Mouse (Mus musculus): ENCODE data around the gene Rinl. TPM values are rescaled to one million over a fixed set of nuclear protein-coding genes. Genes with fewer than 3 reads are reported as not detected.
A peak's percentile ranks its signal among the peaks of the same experiment; 100 is the strongest.

The Rinl gene
- total and polyA plus RNA-seq, 3 experiments, result 46.1 to 65.5 (median 60.6) TPM

GRCm38 (mm10) chr7:28793834-28794233, 5.1 kb downstream of the Rinl start:
- peaks cover 14 to 15% of the 10 kb centered on the region in 2 experiments for H3K36me3 ChIP-seq (replicated peaks in 1 of 2; ENCODE audit: control insufficient read depth in 1 of 2, insufficient read depth in 1 of 2, low read length in 1 of 2)
- H3K9me3 ChIP-seq (replicated peaks; ENCODE audit: low read length), result no peaks in the 10 kb centered on the region
- dilution Hi-C loops (cut with MboI; ENCODE audit: extremely low pct_ligation_motif_present, extremely low pct_unique_long_range_greater_than_20kb, low sequenced_read_pairs), result no loop called here
- TF ChIP-seq TBP (conservative IDR thresholded peaks at IDR 0.05; ENCODE audit: low read depth, low read length), result peak; percentile 98
- no peak for TF ChIP-seq CHD2 (IDR thresholded peaks at IDR 0.05; ENCODE audit: low read length)
- peak in 1 of 2 experiments; percentile 66; a peak in 2 of 4 replicates for TF ChIP-seq CTCF (conservative IDR thresholded peaks at IDR 0.05 in 1 of 2, IDR thresholded peaks at IDR 0.05 in 1 of 2; ENCODE audit: low read depth in 2 of 2, low read length in 2 of 2)
- TF ChIP-seq POLR2A (IDR thresholded peaks at IDR 0.05; ENCODE audit: low read depth, low read length), result no peak
- peak; percentile 55 for TF ChIP-seq ELF1 (IDR thresholded peaks at IDR 0.05; ENCODE audit: low read depth, low read length)
- TF ChIP-seq JUN (IDR thresholded peaks at IDR 0.05; ENCODE audit: insufficient read depth, low read depth, low read length), result no peak
- TF ChIP-seq ZNF384 (IDR thresholded peaks at IDR 0.05; ENCODE audit: low read depth, low read length), result no peak
- no peak for TF ChIP-seq EP300 (IDR thresholded peaks at IDR 0.05; ENCODE audit: low read length)
- peak; percentile 31 for TF ChIP-seq RAD21 (IDR thresholded peaks at IDR 0.05; ENCODE audit: low read depth, low read length)
- TF ChIP-seq SMC3 (IDR thresholded peaks at IDR 0.05; ENCODE audit: low read depth, low read length), result peak; percentile 38
- no peak overlapping the region for H3K4me2 ChIP-seq (ENCODE audit: insufficient read depth, low read depth, poor library complexity, severe bottlenecking)
- H3K27ac ChIP-seq (ENCODE audit: insufficient read depth, low read depth), result no peak overlapping the region
- in situ Hi-C loops (cut with MboI; ENCODE audit: low pct_ligation_motif_present, low pct_unique_long_range_greater_than_20kb, low sequenced_read_pairs), result loop anchor here (25.0 kb wide), 1 partner anchor 243 kb away; no protein-coding TSS in a partner anchor
- H3K9ac ChIP-seq (ENCODE audit: insufficient read depth, low read depth), result no peak overlapping the region
- no peaks in the 10 kb centered on the region for H3K27me3 ChIP-seq (replicated peaks)
- DNase-seq (ENCODE audit: extremely low read depth), result no peak
- H3K79me2 ChIP-seq (replicated peaks; ENCODE audit: control insufficient read depth, extremely low read depth, insufficient read depth, poor library complexity, severe bottlenecking), result peaks cover 12% of the 10 kb centered on the region
- peaks cover 35 to 63% of the 10 kb centered on the region in 2 experiments for H3K4me1 ChIP-seq (ENCODE audit: control insufficient read depth in 1 of 2, insufficient read depth in 2 of 2)
- H3K4me3 ChIP-seq (replicated peaks in 1 of 3; ENCODE audit: low read depth in 2 of 3, low read length in 2 of 3, poor library complexity in 1 of 3), result no peak overlapping the region

- in situ Hi-C loops (cut with MboI; ENCODE audit: low pct_ligation_motif_present, low pct_unique_long_range_greater_than_20kb, low sequenced_read_pairs), result loop anchor here (25.0 kb wide), 1 partner anchor 243 kb away; no protein-coding TSS in a partner anchor
- DNase-seq (ENCODE audit: extremely low read depth), result no peak
Observed at GRCm38 (mm10) chr7:28794496-28794895, 5.7 kb downstream of the Rinl start.

GRCm38 (mm10) chr7:28795832-28796231, 7.1 kb downstream of the Rinl start:
- Histone ChIP-seq H3K9ac (ENCODE audit: insufficient read depth, low read depth) (peak overlapping the region; percentile 86), H3K9me3 (replicated peaks; ENCODE audit: low read length) (no peaks in the 10 kb centered on the region), H3K36me3 (replicated peaks in 1 of 2; ENCODE audit: control insufficient read depth in 1 of 2, insufficient read depth in 1 of 2, low read length in 1 of 2) (peaks cover 21 to 32% of the 10 kb centered on the region in 2 experiments), H3K27ac (ENCODE audit: insufficient read depth, low read depth) (peak overlapping the region; percentile 90), H3K4me1 (ENCODE audit: control insufficient read depth in 1 of 2, insufficient read depth in 2 of 2) (peaks cover 20 to 43% of the 10 kb centered on the region in 2 experiments), H3K27me3 (replicated peaks) (no peaks in the 10 kb centered on the region), H3K4me2 (ENCODE audit: insufficient read depth, low read depth, poor library complexity, severe bottlenecking) (peak overlapping the region; percentile 73), H3K4me3 (replicated peaks in 1 of 3; ENCODE audit: low read depth in 2 of 3, low read length in 2 of 3, poor library complexity in 1 of 3) (peak overlapping the region; percentile 63 to 87 (median 84)), H3K79me2 (replicated peaks; ENCODE audit: control insufficient read depth, extremely low read depth, insufficient read depth, poor library complexity, severe bottlenecking) (peaks cover 12% of the 10 kb centered on the region)
- peak; percentile 85 for DNase-seq (ENCODE audit: extremely low read depth)
- in situ Hi-C loops (cut with MboI; ENCODE audit: low pct_ligation_motif_present, low pct_unique_long_range_greater_than_20kb, low sequenced_read_pairs), result loop anchor here (5.0 to 25.0 kb wide), 2 partner anchors 71 to 241 kb away; no protein-coding TSS in a partner anchor
- dilution Hi-C loops (cut with MboI; ENCODE audit: extremely low pct_ligation_motif_present, extremely low pct_unique_long_range_greater_than_20kb, low sequenced_read_pairs), result no loop called here
- TF ChIP-seq IRF4 (IDR thresholded peaks at IDR 0.05; ENCODE audit: low read depth, low read length), result peak; percentile 45; the same call in 1 of the 2 replicates
- TF ChIP-seq NELFE (IDR thresholded peaks at IDR 0.05; ENCODE audit: low read depth, low read length), result peak; percentile 83
- TF ChIP-seq JUN (IDR thresholded peaks at IDR 0.05; ENCODE audit: insufficient read depth, low read depth, low read length), result no peak
- 0 out of 2 replicates have a peak, but pooled peaks have one; percentile 35 for TF ChIP-seq MEF2A (IDR thresholded peaks at IDR 0.05; ENCODE audit: borderline replicate concordance, low read depth, low read length)
- peak; percentile 76 for TF ChIP-seq HCFC1 (IDR thresholded peaks at IDR 0.05; ENCODE audit: low read depth, low read length)
- TF ChIP-seq USF1 (IDR thresholded peaks at IDR 0.05; ENCODE audit: low read depth, low read length), result no peak
- peak; percentile 90 for TF ChIP-seq ELF1 (IDR thresholded peaks at IDR 0.05; ENCODE audit: low read depth, low read length)
- TF ChIP-seq NRF1 (IDR thresholded peaks at IDR 0.05; ENCODE audit: low read depth, low read length), result peak; percentile 34; the same call in 1 of the 2 replicates
- no peak for TF ChIP-seq UBTF (IDR thresholded peaks at IDR 0.05; ENCODE audit: low read depth, low read length)
- TF ChIP-seq POLR2A (IDR thresholded peaks at IDR 0.05; ENCODE audit: low read depth, low read length), result peak; percentile 80
- TF ChIP-seq ETS1 (conservative IDR thresholded peaks at IDR 0.05; ENCODE audit: low read depth, low read length), result no peak
- no peak for TF ChIP-seq ZNF384 (IDR thresholded peaks at IDR 0.05; ENCODE audit: low read depth, low read length)
- no peak for TF ChIP-seq PAX5 (IDR thresholded peaks at IDR 0.05; ENCODE audit: low read length)
- no peak for TF ChIP-seq JUND (conservative IDR thresholded peaks at IDR 0.05; ENCODE audit: low read depth, low read length)
- no peak; the same call in 1 of the 2 replicates for TF ChIP-seq MXI1 (IDR thresholded peaks at IDR 0.05; ENCODE audit: low read depth, low read length)
- TF ChIP-seq EP300 (IDR thresholded peaks at IDR 0.05; ENCODE audit: low read length), result no peak
- no peak for TF ChIP-seq ZC3H11A (IDR thresholded peaks at IDR 0.05; ENCODE audit: low read depth, low read length)

More at GRCm38 (mm10) chr7:28794496-28794895, 5.7 kb downstream of the Rinl start:
- Histone ChIP-seq H3K27me3 (replicated peaks) (no peaks in the 10 kb centered on the region), H3K9ac (ENCODE audit: insufficient read depth, low read depth) (no peak overlapping the region), H3K9me3 (replicated peaks; ENCODE audit: low read length) (no peaks in the 10 kb centered on the region), H3K27ac (ENCODE audit: insufficient read depth, low read depth) (peak overlapping the region; percentile 63), H3K36me3 (replicated peaks in 1 of 2; ENCODE audit: control insufficient read depth in 1 of 2, insufficient read depth in 1 of 2, low read length in 1 of 2) (peaks cover 20 to 22% of the 10 kb centered on the region in 2 experiments), H3K4me3 (replicated peaks in 1 of 3; ENCODE audit: low read depth in 2 of 3, low read length in 2 of 3, poor library complexity in 1 of 3) (peak overlapping the region in 1 of 3 experiments; percentile 13), H3K4me1 (ENCODE audit: control insufficient read depth in 1 of 2, insufficient read depth in 2 of 2) (peaks cover 31 to 56% of the 10 kb centered on the region in 2 experiments), H3K4me2 (ENCODE audit: insufficient read depth, low read depth, poor library complexity, severe bottlenecking) (peak overlapping the region; percentile 22; the same call in 1 of the 2 replicates), H3K79me2 (replicated peaks; ENCODE audit: control insufficient read depth, extremely low read depth, insufficient read depth, poor library complexity, severe bottlenecking) (peaks cover 12% of the 10 kb centered on the region)
- TF ChIP-seq IRF4 (IDR thresholded peaks at IDR 0.05; ENCODE audit: low read depth, low read length) (0 out of 2 replicates have a peak, but pooled peaks have one; percentile 14), GABPA (IDR thresholded peaks at IDR 0.05; ENCODE audit: insufficient replicate concordance, low read depth, low read length) (no peak), JUN (IDR thresholded peaks at IDR 0.05; ENCODE audit: insufficient read depth, low read depth, low read length) (0 out of 2 replicates have a peak, but pooled peaks have one; percentile 19), POLR2A (IDR thresholded peaks at IDR 0.05; ENCODE audit: low read depth, low read length) (peak; percentile 25; the same call in 1 of the 2 replicates)
- dilution Hi-C loops (cut with MboI; ENCODE audit: extremely low pct_ligation_motif_present, extremely low pct_unique_long_range_greater_than_20kb, low sequenced_read_pairs), result no loop called here
